Mouse (Mus musculus) ovary, postnatal 14 days (tissue): ENCODE measurements around the gene Crlf3.

Source experiments
- DNase-seq: peaks from one replicate; pipeline ENCODE4 v3.0.0; 2022; ENCODE audit warnings: low spot score

Crlf3 gene

GRCm38 (mm10) chr11:80080826-80081728, at the start of gene Crlf3:
TSS of gene Crlf3 (minus strand) at chr11:80080991.
- peak; percentile 93 for DNase-seq

DNA sequence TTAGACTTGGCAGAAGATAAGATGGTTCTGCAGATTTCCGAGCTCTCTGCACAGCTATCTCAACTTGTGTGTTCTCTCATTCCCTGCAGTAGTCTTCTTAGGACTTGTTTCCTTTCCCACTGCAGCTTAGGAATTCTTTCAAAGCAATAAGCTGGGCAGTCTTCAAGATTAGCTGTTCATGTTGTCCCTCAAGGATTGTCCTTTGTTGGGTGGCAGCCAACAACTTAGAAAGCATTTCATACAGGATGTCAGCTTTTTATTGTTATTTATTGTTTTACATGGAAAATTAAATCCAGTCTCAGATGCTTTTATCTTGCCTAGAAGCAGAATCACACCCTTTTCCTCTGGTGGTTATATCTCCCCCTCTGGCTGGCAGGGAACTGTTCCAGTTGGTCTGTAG, 35.6 kb upstream of the Crlf3 start:
- no peak for DNase-seq

- no peak for DNase-seq
Observed at GRCm38 (mm10) chr11:80104407-80104806, 23.6 kb upstream of the Crlf3 start.

DNA sequence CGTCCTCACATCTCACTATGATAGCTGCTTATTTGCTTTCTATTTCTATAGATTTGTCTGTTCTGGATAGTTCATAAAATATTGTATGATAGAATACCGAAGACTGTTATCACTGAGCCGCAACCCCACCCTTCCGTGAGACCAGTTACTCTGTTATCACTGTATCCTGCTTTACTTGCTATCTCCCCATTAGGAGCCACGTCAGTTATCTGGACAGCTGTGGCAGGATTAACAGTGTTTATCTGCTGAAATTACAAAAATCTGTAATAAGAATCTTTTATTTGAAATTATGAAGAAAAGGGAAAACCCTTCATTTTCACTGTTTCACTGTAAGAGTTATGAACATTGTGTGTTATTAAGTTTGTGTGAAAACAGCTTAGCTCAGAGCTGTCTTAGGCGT, 20.5 kb upstream of the Crlf3 start:
- DNase-seq: no peak

- DNase-seq: no peak
Observed at GRCm38 (mm10) chr11:80098444-80099056, 17.8 kb upstream of the Crlf3 start.

- no peak for DNase-seq
Observed at GRCm38 (mm10) chr11:80090555-80091164, 9.9 kb upstream of the Crlf3 start.

- no peak for DNase-seq
Observed at GRCm38 (mm10) chr11:80089817-80090214, 9.0 kb upstream of the Crlf3 start.

GRCm38 (mm10) chr11:80088917-80089816, 8.4 kb upstream of the Crlf3 start, which contains the start of gene Atad5:
TSS of gene Atad5 (plus strand) at chr11:80089400.
- DNase-seq: peak; percentile 88

DNA sequence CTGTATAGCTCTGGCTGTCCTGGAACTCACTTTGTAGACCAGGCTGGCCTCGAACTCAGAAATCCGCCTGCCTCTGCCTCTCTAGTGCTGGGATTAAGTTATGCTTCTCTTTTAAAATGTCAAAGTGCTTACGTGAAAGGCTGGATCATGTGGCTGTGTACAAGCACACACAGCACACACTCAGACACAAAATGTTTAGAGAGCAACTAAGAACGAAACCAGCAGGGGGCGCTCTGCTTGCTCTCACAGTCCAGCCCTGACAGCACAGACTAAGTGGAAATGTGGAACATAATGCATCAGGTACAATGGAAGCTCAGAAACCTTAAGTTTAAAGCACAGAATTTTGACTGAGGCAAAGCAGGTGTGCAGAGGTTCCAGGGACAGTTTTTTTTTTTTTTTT, 6.1 kb upstream of the Crlf3 start:
- DNase-seq: peak; percentile 69

DNA sequence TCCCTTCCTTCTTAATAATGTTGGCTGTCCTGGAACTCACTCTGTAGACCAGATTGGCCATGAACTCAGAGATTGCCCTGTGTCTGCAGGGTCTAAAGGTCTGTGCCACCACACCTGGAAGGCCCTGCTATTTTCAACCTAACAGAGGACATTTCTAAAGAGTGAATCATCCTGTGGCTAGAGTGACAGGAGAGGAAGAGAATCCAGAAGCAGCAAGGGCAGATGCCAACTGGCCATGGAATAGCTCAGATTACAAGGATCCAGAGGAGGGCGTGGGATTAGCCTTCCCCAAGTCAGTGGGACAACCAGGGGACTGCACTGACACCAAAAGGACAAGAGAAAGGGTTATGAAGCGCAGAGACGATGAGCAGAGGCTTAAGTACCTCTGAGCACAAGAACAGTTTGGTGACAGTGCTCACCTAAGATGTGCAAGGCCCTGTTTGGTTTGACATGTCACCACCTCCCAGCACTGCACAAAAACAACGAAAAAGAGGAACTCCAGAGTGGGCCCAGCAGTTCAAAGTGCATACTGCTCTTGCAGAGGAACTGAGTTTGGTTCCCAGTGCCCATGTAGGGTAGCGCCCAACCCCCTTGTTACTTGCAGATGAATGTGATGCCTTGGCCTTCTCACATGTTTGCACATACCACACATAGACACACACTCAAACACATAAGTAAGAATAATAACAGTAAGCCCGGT, 4.7 kb upstream of the Crlf3 start:
- no peak for DNase-seq

DNA sequence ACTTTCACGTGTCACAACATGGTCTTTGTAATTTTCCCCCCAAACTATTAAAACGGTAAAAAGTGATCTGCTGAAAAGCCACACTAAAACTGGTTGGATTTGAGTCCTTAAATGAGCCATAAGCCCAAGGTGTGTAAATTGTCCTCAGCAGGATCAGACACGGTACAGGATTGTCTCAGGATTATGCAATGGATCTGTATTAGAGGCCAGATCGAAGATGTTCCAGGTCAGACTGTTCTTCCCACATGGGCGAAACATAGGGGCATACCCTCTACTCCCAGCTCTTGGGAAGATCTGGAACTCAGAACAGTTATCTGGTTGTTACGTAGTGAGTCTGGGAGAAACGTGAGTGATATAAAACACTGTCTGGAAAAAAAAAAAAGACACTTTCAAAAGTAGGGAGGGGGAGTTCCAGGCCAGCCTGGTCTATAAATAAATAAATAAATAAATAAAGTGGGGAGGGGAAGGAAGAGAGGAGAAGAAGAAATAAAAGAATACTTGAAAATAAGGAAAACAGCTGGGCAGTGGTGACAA, 1.1 kb upstream of the Crlf3 start:
- no peak for DNase-seq

GRCm38 (mm10) chr11:80080381-80080825, 388 bp downstream of the Crlf3 start:
- no peak for DNase-seq

- no peak for DNase-seq
Observed at GRCm38 (mm10) chr11:80079751-80080150, 1.0 kb downstream of the Crlf3 start.

DNA sequence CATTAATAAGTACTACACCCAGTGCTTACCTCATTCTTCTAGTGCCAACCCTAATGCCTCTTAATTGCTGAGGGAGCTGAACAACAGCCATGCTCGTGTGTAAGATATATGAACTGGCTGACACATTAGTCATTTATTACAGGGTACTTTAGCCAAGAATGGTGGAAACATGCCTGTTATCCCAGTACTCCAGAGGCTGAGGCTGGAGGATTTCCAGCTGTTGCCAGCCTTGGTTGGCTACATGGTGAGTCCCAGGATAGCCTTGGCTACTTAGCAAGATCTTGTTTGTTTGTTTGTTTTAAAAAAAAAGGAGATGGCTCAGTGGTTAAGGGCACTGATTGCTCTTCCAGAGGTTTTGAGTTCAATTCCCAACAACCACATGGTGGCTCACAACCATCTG, 2.0 kb downstream of the Crlf3 start:
- no peak for DNase-seq

GRCm38 (mm10) chr11:80077784-80078545, 2.8 kb downstream of the Crlf3 start:
- DNase-seq: no peak

GRCm38 (mm10) chr11:80075608-80076277, 5.0 kb downstream of the Crlf3 start:
- no peak for DNase-seq

DNA sequence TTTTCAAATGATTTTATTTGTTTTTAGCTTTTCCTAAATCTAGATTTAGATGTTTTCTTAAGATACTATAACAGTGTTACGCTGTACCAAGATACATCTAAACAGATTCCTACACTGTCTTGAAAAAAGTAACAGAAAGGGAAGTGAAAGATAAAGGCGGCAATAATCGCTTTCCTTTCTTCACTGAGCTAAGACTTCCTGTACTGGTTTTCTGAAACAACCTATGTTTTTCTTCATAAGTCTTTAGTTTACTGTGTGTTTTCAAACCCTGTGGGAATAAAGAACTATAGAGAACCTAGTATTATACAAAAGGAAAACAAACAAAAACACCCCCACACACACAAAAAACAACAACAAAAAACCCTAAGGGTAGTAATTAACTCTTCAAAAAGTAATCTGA, 8.4 kb downstream of the Crlf3 start:
- DNase-seq: no peak

DNA sequence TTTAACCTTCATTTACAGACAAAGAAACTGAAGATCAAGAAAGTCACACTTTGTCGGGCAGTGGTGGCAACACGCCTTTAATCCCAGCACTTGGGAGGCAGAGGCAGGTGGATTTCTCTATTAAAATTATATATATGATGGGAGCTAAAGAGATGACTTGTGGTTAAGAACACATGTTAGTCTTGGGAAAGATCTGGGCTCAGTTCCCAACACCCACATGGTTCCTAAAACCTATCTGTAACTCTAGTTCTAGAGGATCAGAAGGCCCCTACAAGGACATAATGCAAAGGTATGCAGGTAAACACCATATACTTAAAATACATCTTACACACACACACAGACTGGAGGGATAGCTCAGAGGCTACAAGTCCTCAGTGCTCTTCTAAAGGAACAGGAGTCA, 9.8 kb downstream of the Crlf3 start:
- no peak for DNase-seq

DNA sequence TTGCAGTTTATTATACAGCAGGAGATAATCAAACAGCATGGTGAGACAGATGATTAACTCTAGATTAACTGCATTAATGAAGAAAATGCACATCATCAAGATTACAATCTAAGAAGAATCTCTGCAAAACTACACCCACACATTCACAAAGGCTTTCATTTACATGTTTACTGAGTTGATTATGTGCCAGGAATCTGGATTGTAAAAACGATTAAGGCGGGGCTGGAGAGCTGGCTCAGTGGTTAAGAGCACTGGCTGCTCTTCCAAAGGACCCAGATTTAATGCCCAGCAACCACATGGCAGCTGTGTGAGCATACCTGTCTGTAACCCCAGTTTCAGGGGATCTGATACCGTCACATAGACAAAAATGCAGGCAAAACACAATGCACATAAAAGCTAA, 11.0 kb downstream of the Crlf3 start:
- DNase-seq: no peak

GRCm38 (mm10) chr11:80067558-80067957, 13.2 kb downstream of the Crlf3 start:
- no peak for DNase-seq
